Mouse (Mus musculus) thymus, adult 2 months (tissue): ENCODE data around the gene Rpl34.

Source experiments
- CTCF ChIP-seq: fragments of 200-500 bp; IDR thresholded peaks from 2 replicates; pipeline ENCODE4 v1.5.1; 2012; ENCODE audit warnings: mild to moderate bottlenecking, control low read depth, low read length, moderate library complexity, borderline replicate concordance; ENCODE audit not compliant: control insufficient read depth, poor library complexity, insufficient read depth; ENCODE audit errors: extremely low read depth
- POLR2A ChIP-seq: fragments of 200-500 bp; IDR thresholded peaks from 2 replicates; pipeline ENCODE4 v1.6.1; 2012; ENCODE audit warnings: mild to moderate bottlenecking, low read length, control low read depth, moderate library complexity; ENCODE audit not compliant: control insufficient read depth, poor library complexity, insufficient read depth; ENCODE audit errors: extremely low read depth

DNA sequence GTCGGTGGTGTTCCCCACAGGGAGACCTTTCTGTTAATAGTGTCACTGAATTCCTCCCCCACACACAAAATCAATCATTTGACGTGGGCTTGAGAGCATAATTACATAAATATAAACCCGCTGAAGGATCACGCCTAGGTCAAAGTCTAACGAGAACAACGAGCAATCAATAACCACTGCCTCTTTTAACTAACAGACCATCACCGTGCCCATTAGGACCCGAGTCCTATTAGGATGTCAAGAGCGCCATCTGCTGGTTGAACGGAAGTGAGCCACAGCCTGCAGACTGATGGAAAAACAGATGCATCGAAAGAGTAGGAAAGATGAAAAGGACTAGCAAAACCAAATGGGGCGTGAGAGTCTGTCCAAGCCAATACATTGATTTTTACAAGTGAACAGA is 40.6 kb downstream of the Rpl34 start:
- TF ChIP-seq POLR2A: no peak
- TF ChIP-seq CTCF: no peak
